Mouse (Mus musculus) layer of hippocampus, postnatal 14 days (tissue): ENCODE results near the gene Mpp6. TPM values are rescaled to one million over a fixed set of nuclear protein-coding genes. Genes with fewer than 3 reads are reported as not detected.

Experiments used
- DNase-seq, 2 experiments: peaks; one replicate each; pipeline ENCODE4 v3.0.0; 2021 to 2022; ENCODE audit warnings: low spot score in 2 of 2, mixed read lengths in 1 of 2
- long read RNA-seq, 2 experiments: library from polyadenylated mRNA; stranded (forward); transcript quantifications; one replicate each; pipeline ENCODE4 v2.0.0; 2021
- total RNA-seq, 2 experiments: library from RNA; stranded (reverse); gene quantifications; 2 replicates each; pipeline ENCODE4 v1.2.3; 2021

The Mpp6 gene
- 100 to 1,000 TPM; 121 to 125 TPM for total RNA-seq
- long read RNA-seq, experiment 1, transcript Mpp6-202 (13 exons, 2,161 nt) = major isoform, 55 of 105 reads
- long read RNA-seq, experiment 1, transcript Mpp6-203 (14 exons, 2,222 nt) = minor isoform, 15 of 105 reads
- long read RNA-seq, experiment 1, transcript Mpp6-209 (12 exons, 2,418 nt) = minor isoform, 5 of 105 reads
- long read RNA-seq, experiment 1, partial matches to known transcripts = 2 of 105 reads
- long read RNA-seq, experiment 1, other reads (novel, unspliced or antisense) = 19 of 105 reads
- long read RNA-seq, experiment 2, transcript Mpp6-205 (3 exons, 616 nt) = minor isoform, 12 of 128 reads
- long read RNA-seq, experiment 2, transcript Mpp6-203 (14 exons, 2,222 nt) = minor isoform, 11 of 128 reads
- long read RNA-seq, experiment 2, transcript Mpp6-202 (13 exons, 2,161 nt) = major isoform, 70 of 128 reads
- long read RNA-seq, experiment 2, transcript Mpp6-209 (12 exons, 2,418 nt) = minor isoform, 7 of 128 reads
- long read RNA-seq, experiment 2, partial matches to known transcripts = 6 of 128 reads
- long read RNA-seq, experiment 2, other reads (novel, unspliced or antisense) = 20 of 128 reads

DNA sequence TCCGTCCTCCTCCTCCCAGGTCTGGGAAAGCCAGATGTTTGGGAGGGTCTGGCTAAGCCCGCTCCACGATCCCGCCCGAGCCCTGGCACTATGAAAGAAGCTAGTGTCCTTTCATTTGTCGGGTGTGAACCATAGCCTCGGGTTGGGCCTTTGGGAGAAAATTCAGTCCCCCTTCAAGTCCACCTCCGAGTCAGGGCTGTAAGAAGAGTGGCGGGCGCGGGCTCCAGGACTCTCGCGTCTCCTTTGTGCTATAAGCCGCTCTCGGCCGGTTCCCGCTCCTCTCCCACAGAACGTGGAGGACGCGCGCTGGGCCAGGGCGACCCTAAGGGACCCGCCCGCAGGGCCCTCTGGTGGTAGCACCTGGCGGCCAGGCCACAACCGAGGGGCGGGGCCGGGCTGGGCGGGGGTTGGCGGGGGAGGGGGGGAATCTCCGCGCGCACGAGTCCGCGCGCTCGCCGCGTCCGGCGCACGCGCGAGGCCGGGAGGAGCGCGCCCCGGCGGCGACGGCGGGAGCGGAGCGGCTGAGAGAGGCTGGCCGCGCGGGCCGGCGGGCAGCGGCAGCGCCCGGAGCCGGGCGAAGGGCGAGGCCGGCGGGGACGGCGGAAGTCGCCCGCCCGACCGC lies at the start of gene Mpp6:
Gene Mpp6 (plus strand): TSS at position 485 of the 622 bp plus-strand sequence.
- peak; percentile 74 to 76 for DNase-seq

DNA sequence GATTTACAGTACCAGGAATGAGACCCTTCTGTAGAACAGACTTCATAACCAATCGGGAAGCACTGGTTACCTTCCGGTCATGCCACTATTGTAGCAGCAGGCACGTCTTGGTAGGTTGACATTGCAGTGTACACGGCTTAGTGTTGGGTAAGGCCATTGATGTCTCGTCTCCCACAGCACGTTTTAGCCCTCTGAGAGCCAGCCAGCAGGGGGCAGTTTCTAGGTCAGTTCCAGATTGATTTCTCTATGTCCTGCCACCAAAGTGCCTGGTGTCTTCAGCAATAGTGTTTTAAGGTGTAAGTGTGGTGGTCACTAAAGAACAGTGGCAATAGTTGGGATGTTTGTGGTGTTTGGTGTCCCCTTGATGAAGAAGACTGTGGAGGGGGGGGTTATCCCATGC lies 43.9 kb upstream of the Mpp6 start:
- no peak for DNase-seq

DNA sequence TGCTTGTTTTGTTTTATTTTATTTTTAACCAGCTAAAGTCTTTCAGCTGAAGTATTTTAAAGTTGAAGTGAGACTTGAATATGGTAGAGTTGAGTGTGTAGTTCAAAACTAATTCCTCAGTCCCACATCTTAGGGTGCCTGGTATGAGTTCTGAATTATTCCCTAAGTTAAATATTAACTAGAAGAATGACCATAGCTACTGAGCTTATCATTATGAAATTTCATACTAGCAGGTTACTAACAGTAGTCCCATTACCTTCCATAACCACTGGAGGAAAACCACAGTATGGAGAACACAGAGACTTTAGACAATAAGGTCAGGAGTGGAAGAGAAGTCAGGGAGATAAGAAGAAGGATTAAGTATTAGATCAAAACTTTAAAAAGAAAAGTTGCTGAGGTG lies 41.6 kb upstream of the Mpp6 start:
- DNase-seq = no peak

DNA sequence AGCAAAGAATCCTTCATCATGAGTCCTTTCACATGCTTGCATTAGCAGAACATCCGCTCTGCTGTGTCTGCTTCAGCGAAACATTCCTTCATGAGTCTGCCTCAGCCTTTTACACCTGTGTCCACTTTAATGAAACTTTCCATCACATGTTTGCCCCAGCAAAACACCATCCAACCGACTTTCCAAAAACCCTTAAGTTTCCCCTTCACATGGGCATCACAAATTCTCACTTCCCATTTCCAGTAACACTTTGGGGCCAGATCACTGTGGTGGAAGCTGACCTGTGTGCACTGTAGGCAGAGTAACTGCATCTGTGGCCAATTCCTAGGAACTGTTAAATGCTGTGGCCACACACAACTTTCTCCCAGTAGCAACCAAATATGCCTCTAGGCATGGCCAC lies 34.8 kb upstream of the Mpp6 start:
- no peak for DNase-seq

DNA sequence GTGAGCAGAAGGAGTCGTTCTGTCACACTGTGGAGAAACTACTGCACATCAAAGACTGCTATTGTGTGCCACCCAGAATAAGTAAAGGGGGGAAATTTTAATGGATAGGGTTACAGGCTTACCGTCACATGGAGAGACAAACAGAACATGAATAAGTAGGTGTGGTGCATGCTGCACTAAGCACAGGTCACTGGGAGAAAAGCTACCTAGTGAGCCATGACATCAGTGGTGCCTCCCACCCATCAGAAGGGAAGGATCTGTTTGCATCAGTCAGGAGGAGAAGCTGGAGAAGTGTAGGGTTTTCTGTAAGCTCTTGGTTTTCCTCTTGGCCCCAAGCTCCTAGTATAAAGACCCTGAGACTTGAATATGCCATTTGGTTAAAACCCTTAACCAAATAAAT lies 33.6 kb upstream of the Mpp6 start:
- no peak for DNase-seq

DNA sequence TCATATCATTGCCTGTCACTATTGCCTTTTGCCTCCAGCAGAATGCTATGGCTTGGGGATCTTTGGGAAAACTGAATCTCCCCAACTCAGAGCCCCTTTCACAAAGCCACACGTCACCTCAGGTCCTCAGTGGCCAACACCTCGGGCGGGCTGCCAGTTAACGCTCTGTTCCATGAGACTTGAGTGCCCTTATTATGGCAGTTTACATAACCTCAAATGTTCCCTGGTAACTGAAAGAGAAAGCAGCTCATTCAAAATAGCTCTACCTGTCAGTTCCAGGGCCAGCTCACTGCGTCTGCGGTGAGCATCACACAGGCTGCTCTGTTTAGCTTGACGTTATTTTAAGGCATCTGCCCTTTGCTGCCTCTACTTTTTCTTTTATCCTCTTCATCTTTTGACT lies 29.6 kb upstream of the Mpp6 start:
- no peak for DNase-seq

DNA sequence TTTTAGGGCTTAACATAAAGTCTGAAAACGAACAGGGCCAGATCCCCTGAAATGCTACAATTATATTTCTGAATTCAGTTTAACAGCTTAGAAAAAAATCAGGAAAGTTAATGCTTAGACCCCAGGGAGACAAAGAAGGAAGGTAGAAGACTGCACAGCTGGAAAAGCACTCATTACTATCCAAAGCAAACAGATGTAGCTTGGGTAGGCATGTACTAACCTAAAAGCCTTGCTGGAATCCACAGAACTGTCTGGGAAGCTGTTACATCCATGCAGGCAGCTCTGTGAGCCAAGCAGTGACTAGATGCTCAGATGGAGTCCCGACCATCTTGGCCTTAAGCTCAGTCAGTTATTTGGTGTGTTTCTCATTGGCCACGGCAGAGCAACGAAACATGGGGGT lies 24.8 kb upstream of the Mpp6 start:
- DNase-seq = no peak

DNA sequence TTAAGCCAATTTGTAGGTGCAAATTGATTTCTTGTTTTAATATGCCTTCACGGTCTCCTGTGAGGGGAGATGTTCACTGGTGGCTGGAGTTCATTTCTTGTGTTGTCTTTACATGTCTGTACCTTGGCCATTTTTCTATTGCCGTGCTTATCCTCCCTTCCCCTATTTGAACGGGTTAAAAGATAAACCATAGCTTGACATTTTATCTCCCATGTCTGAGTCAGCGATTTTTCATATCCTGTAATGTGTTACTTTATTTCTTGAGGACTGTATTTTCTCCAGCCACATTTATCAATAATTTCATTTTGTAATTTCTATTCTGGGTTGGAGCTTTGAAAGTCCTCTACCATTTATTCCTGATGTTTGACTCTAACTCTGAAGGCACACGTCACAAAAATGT lies 20.7 kb upstream of the Mpp6 start:
- no peak for DNase-seq

DNA sequence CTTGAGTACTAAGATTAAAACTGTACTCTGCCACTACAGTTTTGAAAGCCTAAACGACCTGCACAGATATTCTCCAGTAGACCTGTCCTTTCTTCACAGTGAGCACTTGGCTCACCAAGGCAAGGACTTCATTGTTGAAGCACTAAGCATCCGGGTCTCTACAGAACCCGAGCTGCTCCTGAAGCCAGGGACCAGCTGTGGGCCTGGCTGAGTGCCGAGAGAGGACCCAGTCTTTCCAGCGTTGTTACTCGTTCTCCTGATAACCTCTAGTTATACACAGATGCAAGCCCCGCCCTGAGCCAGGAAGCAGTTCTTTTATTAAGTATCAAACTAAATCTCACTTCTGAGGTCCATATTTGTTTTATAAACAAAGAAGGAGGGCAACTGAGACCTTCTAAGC lies 19.8 kb upstream of the Mpp6 start:
- no peak for DNase-seq

DNA sequence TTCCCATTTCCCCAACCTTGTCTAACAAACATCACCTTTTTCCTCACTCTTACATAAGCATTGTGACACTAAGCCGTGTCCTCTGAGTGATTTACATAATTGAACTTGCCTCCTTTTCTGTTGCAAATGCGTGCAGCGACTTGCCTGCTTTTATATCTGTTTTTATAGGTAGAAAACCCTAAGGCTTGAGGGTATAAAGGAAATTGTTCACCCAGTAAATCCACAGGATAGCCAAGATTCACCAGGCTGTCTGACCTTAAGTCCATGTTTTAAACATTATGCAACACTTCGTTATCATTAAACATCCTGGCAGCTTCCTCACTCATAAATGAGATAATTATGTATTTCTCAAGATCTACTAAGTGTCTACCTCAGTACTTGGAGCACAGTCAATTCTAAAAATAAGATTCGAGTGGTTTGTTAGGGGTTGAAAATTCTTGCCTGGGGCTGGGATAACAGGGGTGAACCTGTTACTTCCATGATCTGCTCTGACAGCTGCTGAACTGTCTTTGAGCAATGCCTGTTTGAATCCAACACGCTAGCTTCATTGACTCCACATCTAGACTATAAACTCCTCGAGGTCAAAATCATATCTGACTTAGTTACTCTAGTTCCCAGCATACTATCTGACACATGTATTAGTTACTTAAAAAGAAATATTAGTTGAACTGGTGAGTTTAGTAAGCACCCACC lies 18.4 kb upstream of the Mpp6 start:
- DNase-seq = no peak

DNA sequence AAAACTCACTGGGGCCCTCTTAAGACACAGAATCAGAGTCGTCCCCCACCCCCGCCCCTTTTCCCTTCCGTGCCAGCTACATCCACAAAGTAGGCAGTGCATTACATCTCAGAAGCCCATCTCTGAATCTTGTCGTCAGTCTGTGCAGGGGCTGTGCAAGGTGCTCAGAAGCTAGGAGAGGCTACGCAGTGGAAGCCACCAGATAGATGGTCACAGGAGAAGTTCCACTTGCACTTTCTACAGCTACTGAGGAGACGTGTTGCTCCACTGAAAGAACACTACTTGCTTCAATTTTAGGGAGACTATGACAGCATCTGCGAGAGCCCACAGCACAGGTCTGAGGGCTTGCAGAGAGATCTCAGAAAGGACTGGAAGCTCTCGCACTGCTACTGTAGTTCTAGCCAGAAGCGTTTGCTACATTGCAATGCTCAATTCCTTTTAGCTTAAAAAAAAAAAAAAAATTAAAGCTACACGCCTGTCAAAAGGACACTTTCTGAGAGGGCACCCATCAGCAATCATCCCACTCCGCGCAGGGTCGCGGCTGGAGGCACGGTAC lies 762 bp upstream of the Mpp6 start:
- no peak for DNase-seq

DNA sequence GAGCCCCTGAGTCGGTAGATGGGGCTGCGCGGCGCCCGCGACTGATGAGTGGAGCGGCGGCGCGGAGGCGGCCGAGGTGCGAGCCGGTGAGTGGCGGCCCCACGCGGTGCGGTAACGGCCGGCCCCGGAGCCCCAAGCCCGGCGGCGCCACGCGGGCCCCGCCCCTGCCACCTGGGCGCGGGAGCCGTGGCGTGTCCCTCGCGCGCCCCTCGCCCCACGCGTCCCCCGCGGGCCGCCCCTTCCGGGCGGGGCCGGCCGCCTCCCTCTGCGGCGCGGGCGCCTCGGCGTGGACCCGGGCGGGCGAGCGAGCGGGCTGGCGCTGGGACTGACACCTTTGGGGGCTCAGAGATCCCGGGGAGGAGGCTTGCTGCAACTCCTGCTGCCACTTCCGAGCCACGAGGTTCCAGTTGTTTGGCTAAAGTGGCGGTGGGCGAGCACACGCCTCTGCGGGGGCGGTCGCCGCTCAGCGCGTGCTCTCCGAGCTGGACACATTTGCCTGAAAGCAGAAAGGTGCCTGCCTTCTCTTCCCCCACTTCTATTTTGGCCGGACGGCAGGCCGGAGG lies 419 bp downstream of the Mpp6 start:
- DNase-seq = peak in 1 of 2 experiments; percentile 26

DNA sequence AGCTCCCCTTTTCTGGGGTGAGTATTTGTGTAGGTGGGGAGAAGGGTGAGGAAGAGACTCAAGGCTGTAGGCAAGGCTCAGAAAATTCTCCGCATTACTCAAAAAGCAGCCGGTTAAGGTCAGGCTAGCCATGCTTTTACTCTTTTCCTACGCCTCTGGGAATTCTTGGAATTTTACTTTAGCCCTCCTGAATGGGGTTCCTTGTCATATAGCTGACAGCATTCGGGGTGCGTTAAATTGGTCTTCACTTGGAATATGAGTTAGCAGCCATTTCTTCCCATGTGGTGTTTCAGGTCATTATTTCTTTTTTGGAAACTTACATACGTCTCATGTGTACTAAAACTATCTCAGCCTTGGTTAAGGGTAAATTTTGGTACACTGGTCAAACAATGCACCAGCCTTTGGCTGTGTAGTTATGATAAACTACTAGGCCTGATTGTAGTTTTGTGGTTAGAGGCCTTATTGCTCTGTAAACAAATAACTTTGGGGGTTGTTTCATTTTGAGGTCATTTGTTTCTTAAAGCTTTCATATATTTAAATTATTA lies 1.1 kb downstream of the Mpp6 start:
- DNase-seq = no peak

DNA sequence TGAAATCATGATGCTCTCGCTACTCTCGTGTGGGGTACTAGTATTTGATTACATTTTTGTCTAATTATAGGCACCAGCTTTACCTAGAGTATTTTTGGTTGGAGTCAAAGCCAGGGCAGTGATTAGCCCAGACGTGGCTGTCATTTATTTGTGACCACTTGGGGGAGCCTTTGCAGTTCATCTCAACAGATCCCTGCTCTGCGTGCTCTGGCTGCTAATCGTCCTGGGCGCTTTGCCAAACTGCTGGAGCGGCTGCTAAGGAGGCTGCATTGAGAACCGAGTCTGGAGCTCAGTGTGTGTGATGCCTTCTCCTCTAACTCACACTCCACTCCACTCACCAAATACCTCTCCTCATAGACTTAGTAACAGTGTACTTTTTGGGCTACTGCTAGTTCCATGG lies 2.7 kb downstream of the Mpp6 start:
- DNase-seq = peak; percentile 92 to 95

DNA sequence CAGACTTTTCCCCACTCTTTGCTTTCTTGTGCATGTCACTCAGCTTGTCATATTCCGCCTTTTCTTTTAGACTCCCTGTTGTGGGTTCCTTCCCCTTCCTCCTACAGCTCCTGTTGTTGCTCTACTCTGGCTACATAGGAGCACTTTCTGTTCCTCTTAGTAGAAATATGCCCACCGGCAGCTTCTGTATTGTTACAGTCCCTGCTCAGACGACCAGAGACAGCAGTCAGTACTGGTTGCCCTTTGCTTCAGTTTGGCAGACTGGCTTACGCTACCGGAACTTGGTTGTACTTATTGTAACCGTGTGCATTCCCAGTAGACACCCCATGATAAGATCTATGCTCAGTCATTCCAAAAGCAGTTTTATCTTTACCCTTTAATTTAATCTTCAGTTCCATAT lies 4.2 kb downstream of the Mpp6 start:
- no peak for DNase-seq

DNA sequence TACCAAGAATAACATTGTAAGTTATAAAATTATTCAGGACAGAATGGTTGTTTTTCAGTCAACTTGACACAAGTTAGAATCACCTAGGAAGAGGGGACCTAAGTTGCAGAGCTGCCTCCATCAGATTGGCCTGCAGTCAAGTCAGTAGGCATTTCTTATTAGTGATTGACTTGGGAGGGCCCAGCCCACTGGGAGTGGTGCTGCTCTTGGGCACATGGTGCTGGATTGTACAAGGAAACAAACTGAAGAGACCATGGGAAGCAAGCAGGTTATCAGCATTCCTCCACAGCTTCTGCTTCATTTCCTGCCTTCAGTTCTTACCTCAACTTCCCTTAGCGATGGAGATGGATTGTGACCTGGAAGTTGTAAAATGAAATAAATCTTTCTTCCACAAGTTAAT lies 10.9 kb downstream of the Mpp6 start:
- no peak for DNase-seq

DNA sequence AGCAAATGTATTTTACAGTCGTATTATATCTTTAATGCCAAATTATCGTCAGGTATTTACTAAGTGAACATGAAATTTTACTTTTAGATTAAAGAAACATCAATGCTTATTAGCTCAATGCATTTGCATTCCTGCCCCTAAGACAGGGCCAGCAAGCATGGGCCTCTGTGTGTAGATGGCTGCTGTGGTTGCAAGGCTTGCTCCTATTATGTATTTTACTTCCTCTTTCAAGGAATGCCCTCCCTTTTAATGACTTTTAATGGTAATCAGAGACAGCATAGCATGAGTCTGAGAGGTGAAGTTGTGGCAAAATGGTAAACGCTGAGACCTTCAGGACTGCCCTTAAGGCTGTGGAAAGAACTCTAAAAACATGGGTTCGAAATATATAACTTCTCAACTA lies 12.8 kb downstream of the Mpp6 start:
- DNase-seq = no peak

DNA sequence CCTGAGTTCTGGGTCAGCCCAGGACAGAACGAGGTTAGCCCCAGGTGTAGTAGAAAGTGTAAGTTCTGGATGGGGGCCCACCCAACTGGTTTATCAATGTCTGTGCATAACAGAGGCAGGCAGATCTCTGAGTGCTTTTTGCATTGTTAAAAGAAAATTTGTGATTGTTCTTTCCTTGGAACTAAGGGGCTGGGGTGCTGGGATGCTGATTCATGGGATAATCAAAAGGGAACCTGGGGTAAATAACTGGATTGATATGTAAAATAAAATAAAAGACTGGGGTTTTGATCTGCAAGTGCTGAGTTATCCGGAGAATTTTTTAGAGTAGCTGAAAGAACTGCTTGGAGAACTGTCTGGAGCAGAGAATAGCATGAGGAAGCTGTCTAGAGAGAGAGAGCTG lies 14.2 kb downstream of the Mpp6 start:
- DNase-seq = no peak

DNA sequence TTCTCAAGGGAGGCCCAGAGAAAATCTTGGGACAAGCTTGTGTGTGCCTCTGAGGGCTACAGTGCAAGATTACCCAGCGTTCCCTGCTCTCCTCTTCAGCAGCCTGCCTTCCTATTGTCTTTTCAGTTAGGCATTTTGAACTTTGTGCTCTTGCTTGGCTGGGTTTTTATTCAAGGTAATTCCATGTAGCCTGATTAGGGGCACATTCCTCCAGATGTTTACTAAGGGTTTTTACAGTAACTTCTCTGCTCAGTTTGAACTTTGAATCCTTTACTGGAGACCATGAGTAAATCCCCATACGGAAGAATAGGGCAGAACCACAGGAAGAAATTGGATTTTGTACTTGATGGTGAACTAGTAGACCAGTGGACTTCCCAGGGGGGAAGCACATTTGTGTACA lies 16.3 kb downstream of the Mpp6 start:
- DNase-seq = no peak

DNA sequence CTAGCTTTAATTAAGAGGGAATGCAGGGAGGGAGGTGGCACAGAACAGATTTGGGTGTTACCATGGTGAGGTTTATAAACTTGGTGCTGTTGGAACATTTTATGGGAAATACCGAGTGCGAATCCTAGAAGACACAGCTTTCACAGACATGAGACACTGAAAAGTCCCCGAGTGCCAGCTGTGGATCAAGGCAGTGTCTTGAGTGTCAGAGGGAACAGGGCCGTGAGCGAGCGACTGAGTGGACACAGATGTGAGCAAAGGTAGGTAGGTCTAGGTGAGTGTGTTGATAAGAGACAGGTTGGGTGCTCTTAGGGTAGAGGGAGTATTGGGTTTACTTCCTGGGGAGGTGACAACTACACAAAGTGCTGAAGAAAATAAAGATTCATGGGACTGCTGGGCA lies 17.5 kb downstream of the Mpp6 start:
- DNase-seq = no peak

DNA sequence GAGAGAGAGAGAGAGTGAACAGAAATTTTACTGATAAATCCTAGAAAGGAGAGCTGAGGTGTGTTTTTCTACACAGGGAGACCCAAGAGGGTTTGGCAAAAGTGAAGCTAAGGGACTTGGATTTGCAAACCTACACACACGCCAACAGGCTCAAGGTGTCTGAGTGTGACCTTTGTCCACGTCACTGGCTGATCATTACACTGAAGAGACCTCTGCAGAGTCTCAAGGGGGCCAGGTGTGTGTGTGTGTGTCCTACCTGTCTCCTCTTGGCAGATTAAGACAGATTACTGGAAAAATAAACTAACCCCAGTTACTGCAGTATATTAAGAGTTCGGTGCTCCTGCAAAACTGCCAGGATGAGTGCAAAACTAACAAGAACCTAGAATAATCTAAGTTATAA lies 27.6 kb downstream of the Mpp6 start:
- DNase-seq = no peak
